Mouse (Mus musculus): Measurements from ENCODE around the gene Large1. TPM values are rescaled to one million over a fixed set of nuclear protein-coding genes. Genes with fewer than 3 reads are reported as not detected.

Large1 gene
- polyA plus RNA-seq, 1 experiment, result 2.1 TPM

GRCm38 (mm10) chr8:73352301-73353107 lies 836 bp downstream of the Large1 start:
- H3K27me3 ChIP-seq (ENCODE audit: control insufficient read depth, insufficient read depth, low read length), result peaks cover 10% of the 10 kb centered on the region
- no peaks in the 10 kb centered on the region for H3K36me3 ChIP-seq (ENCODE audit: control insufficient read depth, insufficient read depth, low read length)
- TF ChIP-seq CTCF (IDR thresholded peaks at IDR 0.05; ENCODE audit: extremely low read depth, insufficient read depth, insufficient read length, insufficient replicate concordance) (no peak), POLR2A (IDR thresholded peaks at IDR 0.05; ENCODE audit: low read depth, low read length) (no peak)
- WGBS, result 4% methylated on average over 56 of the region's 56 CpGs
- H3K4me1 ChIP-seq (ENCODE audit: control insufficient read depth, insufficient read depth, insufficient read length), result peaks cover 15% of the 10 kb centered on the region
- peak overlapping the region; percentile 78; the same call in 1 of the 2 replicates for H3K4me3 ChIP-seq (ENCODE audit: extremely low read depth, insufficient read depth, insufficient read length)
- no peak overlapping the region for H3K27ac ChIP-seq (ENCODE audit: insufficient read depth, low read length)
- peak in 1 of 2 experiments; percentile 9 for DNase-seq (ENCODE audit: low read depth in 1 of 2, low spot score in 2 of 2)

GRCm38 (mm10) chr8:73350366-73350765 lies 3.0 kb downstream of the Large1 start:
- TF ChIP-seq POLR2A (IDR thresholded peaks at IDR 0.05; ENCODE audit: low read depth, low read length) (no peak), CTCF (IDR thresholded peaks at IDR 0.05; ENCODE audit: extremely low read depth, insufficient read depth, insufficient read length, insufficient replicate concordance) (no peak)
- no peak overlapping the region for H3K4me3 ChIP-seq (ENCODE audit: extremely low read depth, insufficient read depth, insufficient read length)
- peaks cover 15% of the 10 kb centered on the region for H3K4me1 ChIP-seq (ENCODE audit: control insufficient read depth, insufficient read depth, insufficient read length)
- no peaks in the 10 kb centered on the region for H3K36me3 ChIP-seq (ENCODE audit: control insufficient read depth, insufficient read depth, low read length)
- H3K27me3 ChIP-seq (ENCODE audit: control insufficient read depth, insufficient read depth, low read length), result peaks cover 10% of the 10 kb centered on the region
- no peak overlapping the region for H3K27ac ChIP-seq (ENCODE audit: insufficient read depth, low read length)
- no peak for DNase-seq (ENCODE audit: low read depth in 1 of 2, low spot score in 2 of 2)
- 43% methylated on average over 2 of the region's 2 CpGs for WGBS

- no peaks in the 10 kb centered on the region for H3K4me1 ChIP-seq (ENCODE audit: control insufficient read depth, insufficient read depth, insufficient read length)
- no peak for DNase-seq (ENCODE audit: low read depth in 1 of 2, low spot score in 2 of 2)
- H3K4me3 ChIP-seq (ENCODE audit: extremely low read depth, insufficient read depth, insufficient read length), result no peak overlapping the region
- no peak overlapping the region for H3K27ac ChIP-seq (ENCODE audit: insufficient read depth, low read length)
- WGBS, result 93% methylated on average over 3 of the region's 3 CpGs
- H3K27me3 ChIP-seq (ENCODE audit: control insufficient read depth, insufficient read depth, low read length), result no peaks in the 10 kb centered on the region
- TF ChIP-seq CTCF (IDR thresholded peaks at IDR 0.05; ENCODE audit: extremely low read depth, insufficient read depth, insufficient read length, insufficient replicate concordance), result no peak
- TF ChIP-seq POLR2A (IDR thresholded peaks at IDR 0.05; ENCODE audit: low read depth, low read length), result no peak
- H3K36me3 ChIP-seq (ENCODE audit: control insufficient read depth, insufficient read depth, low read length), result no peaks in the 10 kb centered on the region
Observed at GRCm38 (mm10) chr8:73342761-73343395, 10.5 kb downstream of the Large1 start.

GRCm38 (mm10) chr8:73336845-73337244 lies 16.5 kb downstream of the Large1 start:
- H3K4me1 ChIP-seq (ENCODE audit: control insufficient read depth, insufficient read depth, insufficient read length), result no peaks in the 10 kb centered on the region
- DNase-seq (ENCODE audit: low read depth in 1 of 2, low spot score in 2 of 2), result no peak
- H3K4me3 ChIP-seq (ENCODE audit: extremely low read depth, insufficient read depth, insufficient read length), result no peak overlapping the region
- WGBS, result 71% methylated on average over 1 of the region's 1 CpGs
- H3K27me3 ChIP-seq (ENCODE audit: control insufficient read depth, insufficient read depth, low read length), result no peaks in the 10 kb centered on the region
- no peak overlapping the region for H3K27ac ChIP-seq (ENCODE audit: insufficient read depth, low read length)
- no peak for TF ChIP-seq POLR2A (IDR thresholded peaks at IDR 0.05; ENCODE audit: low read depth, low read length)
- no peak for TF ChIP-seq CTCF (IDR thresholded peaks at IDR 0.05; ENCODE audit: extremely low read depth, insufficient read depth, insufficient read length, insufficient replicate concordance)
- no peaks in the 10 kb centered on the region for H3K36me3 ChIP-seq (ENCODE audit: control insufficient read depth, insufficient read depth, low read length)

GRCm38 (mm10) chr8:73329131-73329530 lies 24.2 kb downstream of the Large1 start:
- DNase-seq (ENCODE audit: low read depth in 1 of 2, low spot score in 2 of 2), result no peak
- TF ChIP-seq CTCF (IDR thresholded peaks at IDR 0.05; ENCODE audit: extremely low read depth, insufficient read depth, insufficient read length, insufficient replicate concordance) (no peak), POLR2A (IDR thresholded peaks at IDR 0.05; ENCODE audit: low read depth, low read length) (no peak)
- no peak overlapping the region for H3K27ac ChIP-seq (ENCODE audit: insufficient read depth, low read length)
- no peaks in the 10 kb centered on the region for H3K4me1 ChIP-seq (ENCODE audit: control insufficient read depth, insufficient read depth, insufficient read length)
- 92% methylated on average over 5 of the region's 5 CpGs for WGBS
- H3K36me3 ChIP-seq (ENCODE audit: control insufficient read depth, insufficient read depth, low read length), result no peaks in the 10 kb centered on the region
- no peak overlapping the region for H3K4me3 ChIP-seq (ENCODE audit: extremely low read depth, insufficient read depth, insufficient read length)
- no peaks in the 10 kb centered on the region for H3K27me3 ChIP-seq (ENCODE audit: control insufficient read depth, insufficient read depth, low read length)

GRCm38 (mm10) chr8:73328056-73328455 lies 25.3 kb downstream of the Large1 start:
- Histone ChIP-seq H3K36me3 (ENCODE audit: control insufficient read depth, insufficient read depth, low read length) (no peaks in the 10 kb centered on the region), H3K27ac (ENCODE audit: insufficient read depth, low read length) (no peak overlapping the region), H3K4me1 (ENCODE audit: control insufficient read depth, insufficient read depth, insufficient read length) (no peaks in the 10 kb centered on the region), H3K4me3 (ENCODE audit: extremely low read depth, insufficient read depth, insufficient read length) (no peak overlapping the region), H3K27me3 (ENCODE audit: control insufficient read depth, insufficient read depth, low read length) (no peaks in the 10 kb centered on the region)
- DNase-seq (ENCODE audit: low read depth in 1 of 2, low spot score in 2 of 2), result no peak
- WGBS, result 84% methylated on average over 3 of the region's 3 CpGs
- TF ChIP-seq CTCF (IDR thresholded peaks at IDR 0.05; ENCODE audit: extremely low read depth, insufficient read depth, insufficient read length, insufficient replicate concordance), result no peak
- no peak for TF ChIP-seq POLR2A (IDR thresholded peaks at IDR 0.05; ENCODE audit: low read depth, low read length)

- H3K27me3 ChIP-seq (ENCODE audit: control insufficient read depth, insufficient read depth, low read length), result no peaks in the 10 kb centered on the region
- H3K4me3 ChIP-seq (ENCODE audit: extremely low read depth, insufficient read depth, insufficient read length), result no peak overlapping the region
- H3K4me1 ChIP-seq (ENCODE audit: control insufficient read depth, insufficient read depth, insufficient read length), result no peaks in the 10 kb centered on the region
- no peak for TF ChIP-seq POLR2A (IDR thresholded peaks at IDR 0.05; ENCODE audit: low read depth, low read length)
- no peak for TF ChIP-seq CTCF (IDR thresholded peaks at IDR 0.05; ENCODE audit: extremely low read depth, insufficient read depth, insufficient read length, insufficient replicate concordance)
- no peaks in the 10 kb centered on the region for H3K36me3 ChIP-seq (ENCODE audit: control insufficient read depth, insufficient read depth, low read length)
- H3K27ac ChIP-seq (ENCODE audit: insufficient read depth, low read length), result no peak overlapping the region
- DNase-seq (ENCODE audit: low read depth in 1 of 2, low spot score in 2 of 2), result no peak
- 74% methylated on average over 4 of the region's 4 CpGs for WGBS
Observed at GRCm38 (mm10) chr8:73324667-73325066, 28.7 kb downstream of the Large1 start.
